Mouse (Mus musculus) ES-Bruce4 (cell line): ENCODE results near the gene Meis2.

Experiments used
- CTCF ChIP-seq: IDR thresholded peaks from one replicate; pipeline ENCODE4 v1.8.1; 2011; ENCODE audit warnings: low read depth, low read length
- EP300 ChIP-seq: IDR thresholded peaks from 2 replicates; pipeline ENCODE4 v1.6.1; 2011; ENCODE audit warnings: low read depth, low read length; ENCODE audit not compliant: insufficient read depth

DNA sequence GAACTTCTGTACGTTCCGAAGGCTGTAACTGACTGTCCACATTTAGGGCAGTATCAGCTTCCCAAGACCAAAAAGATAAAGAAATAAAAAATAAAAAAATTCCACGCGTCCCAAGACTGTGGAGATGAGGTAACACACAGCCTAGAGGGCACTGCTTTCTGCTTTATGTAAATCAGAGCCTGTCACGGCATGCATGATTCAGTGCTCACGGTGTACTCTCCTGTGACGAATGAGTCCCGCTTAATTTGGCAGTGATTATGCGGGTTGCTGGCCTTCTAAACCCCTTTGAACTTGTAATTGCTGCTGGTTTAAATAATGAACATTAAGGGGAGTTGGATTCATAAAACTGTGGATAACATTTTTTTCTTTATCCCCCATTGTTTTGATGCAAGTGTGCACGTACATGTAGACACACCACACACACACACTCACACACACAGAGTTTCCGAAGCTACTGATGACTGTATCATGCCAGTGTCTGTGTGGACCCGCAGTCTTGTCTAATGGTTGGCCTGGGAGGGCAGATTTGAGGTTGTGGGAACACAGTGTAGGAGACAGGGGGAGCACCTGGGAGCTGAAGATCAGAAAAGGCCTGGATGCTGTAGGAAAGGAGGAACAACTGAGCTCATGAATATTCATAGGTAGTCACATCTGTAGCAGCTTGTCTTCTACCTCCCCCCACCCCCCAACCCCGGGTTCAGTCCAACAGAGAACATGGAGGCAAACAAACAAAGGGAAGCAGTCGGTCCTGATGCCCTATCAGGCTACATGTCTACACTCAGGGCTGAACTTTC lies 85.8 kb downstream of the Meis2 start:
- TF ChIP-seq CTCF = no peak
- TF ChIP-seq EP300 = no peak
